Mouse (Mus musculus) layer of hippocampus, adult 9-10 months (tissue): ENCODE measurements around the gene Pik3r4.
A peak's percentile ranks its signal among the peaks of the same experiment; 100 is the strongest.
"Not testable (repeated sequence)": the region's sequence is repeated elsewhere in the genome, so short reads cannot be mapped to it uniquely, and the experiment has no call there.

Experiments used
- DNase-seq: peaks from one replicate; pipeline ENCODE4 v3.0.0; 2022; ENCODE audit warnings: low spot score

Pik3r4 gene

GRCm38 (mm10) chr9:105642460-105643371 lies at the start of gene Pik3r4:
Gene Pik3r4, plus strand, starts transcription at chr9:105642978.
- DNase-seq, result peak; percentile 68

GRCm38 (mm10) chr9:105598906-105599305 lies 43.9 kb upstream of the Pik3r4 start:
- DNase-seq, result no peak

- peak; percentile 43 for DNase-seq
Measured at GRCm38 (mm10) chr9:105611980-105612771, 30.6 kb upstream of the Pik3r4 start.

GRCm38 (mm10) chr9:105612919-105613318 lies 29.9 kb upstream of the Pik3r4 start:
- DNase-seq, result no peak

- DNase-seq, result no peak
Measured at GRCm38 (mm10) chr9:105615952-105616351, 26.8 kb upstream of the Pik3r4 start.

- not testable (repeated sequence) for DNase-seq
Measured at GRCm38 (mm10) chr9:105617274-105617673, 25.5 kb upstream of the Pik3r4 start.

- DNase-seq, result no peak
Measured at GRCm38 (mm10) chr9:105633961-105634360, 8.8 kb upstream of the Pik3r4 start.

- DNase-seq, result not testable (repeated sequence)
Measured at GRCm38 (mm10) chr9:105641377-105641776, 1.4 kb upstream of the Pik3r4 start.

GRCm38 (mm10) chr9:105656189-105656588 lies 13.4 kb downstream of the Pik3r4 start:
- DNase-seq, result no peak

- DNase-seq, result no peak
Measured at GRCm38 (mm10) chr9:105658216-105658615, 15.4 kb downstream of the Pik3r4 start.

GRCm38 (mm10) chr9:105659877-105660276 lies 17.1 kb downstream of the Pik3r4 start:
- no peak for DNase-seq

GRCm38 (mm10) chr9:105665269-105665668 lies 22.5 kb downstream of the Pik3r4 start:
- DNase-seq, result no peak

- no peak for DNase-seq
Measured at GRCm38 (mm10) chr9:105670916-105671315, 28.1 kb downstream of the Pik3r4 start.

GRCm38 (mm10) chr9:105672032-105672431 lies 29.3 kb downstream of the Pik3r4 start:
- DNase-seq, result no peak

- DNase-seq, result no peak
Measured at GRCm38 (mm10) chr9:105675941-105676340, 33.2 kb downstream of the Pik3r4 start.

GRCm38 (mm10) chr9:105681386-105681785 lies 38.6 kb downstream of the Pik3r4 start:
- DNase-seq, result no peak

- DNase-seq, result no peak
Measured at GRCm38 (mm10) chr9:105684549-105685165, 41.9 kb downstream of the Pik3r4 start.

- DNase-seq, result no peak
Measured at GRCm38 (mm10) chr9:105689485-105689884, 46.7 kb downstream of the Pik3r4 start.

GRCm38 (mm10) chr9:105692472-105692871 lies 49.7 kb downstream of the Pik3r4 start:
- peak; percentile 68 for DNase-seq

- DNase-seq, result no peak
Measured at GRCm38 (mm10) chr9:105693056-105693455, 50.3 kb downstream of the Pik3r4 start.

GRCm38 (mm10) chr9:105693854-105694253 lies 51.1 kb downstream of the Pik3r4 start:
- no peak for DNase-seq

GRCm38 (mm10) chr9:105696818-105697564 lies 54.2 kb downstream of the Pik3r4 start:
- DNase-seq, result no peak
